Mouse (Mus musculus) spleen, embryonic (tissue): ENCODE measurements around the gene Mccc1.

Experiments used
- CTCF ChIA-PET: fragments of 350-600 bp; sonication (Branson Sonifier 250); formaldehyde crosslinking; loops from one replicate; lab custom pipeline; 2022; lab: Charles Lee

Gene Mccc1

GRCm38 (mm10) chr3:35966493-35966892 is 34.0 kb downstream of the Mccc1 start:
- CTCF ChIA-PET: no interaction called here

GRCm38 (mm10) chr3:35964928-35965327 is 35.5 kb downstream of the Mccc1 start:
- CTCF ChIA-PET: no interaction called here

- CTCF ChIA-PET: interaction anchor here (0.5 kb wide), 1 partner anchor 102 kb away, joined by 4 read pairs; the partner anchor contains the start of gene Acad9
Observed at GRCm38 (mm10) chr3:35963921-35964320, 36.6 kb downstream of the Mccc1 start.

- CTCF ChIA-PET: interaction anchor here (0.5 to 0.6 kb wide), 2 partner anchors 18 to 103 kb away, joined by 4 to 5 read pairs; partner anchors contain the start of gene Acad9
Observed at GRCm38 (mm10) chr3:35963401-35963800, 37.1 kb downstream of the Mccc1 start.

GRCm38 (mm10) chr3:35962967-35963366 is 37.5 kb downstream of the Mccc1 start:
- CTCF ChIA-PET: interaction anchor here (0.6 kb wide), 1 partner anchor 18 kb away, joined by 5 read pairs; no protein-coding TSS in a partner anchor

- CTCF ChIA-PET: no interaction called here
Observed at GRCm38 (mm10) chr3:35957230-35957629, 43.2 kb downstream of the Mccc1 start.

GRCm38 (mm10) chr3:35954901-35955575 is 45.4 kb downstream of the Mccc1 start:
- CTCF ChIA-PET: interaction anchor here (0.6 kb wide), 1 partner anchor 301 kb away, joined by 7 read pairs; no protein-coding TSS in a partner anchor

- CTCF ChIA-PET: no interaction called here
Observed at GRCm38 (mm10) chr3:35953816-35954215, 46.7 kb downstream of the Mccc1 start.

GRCm38 (mm10) chr3:35953184-35953583 is 47.3 kb downstream of the Mccc1 start:
- CTCF ChIA-PET: no interaction called here

GRCm38 (mm10) chr3:35948197-35948596 is 52.3 kb downstream of the Mccc1 start:
- CTCF ChIA-PET: no interaction called here

- CTCF ChIA-PET: no interaction called here
Observed at GRCm38 (mm10) chr3:35940520-35941135, 59.9 kb downstream of the Mccc1 start.

- CTCF ChIA-PET: no interaction called here
Observed at GRCm38 (mm10) chr3:35940047-35940446, 60.4 kb downstream of the Mccc1 start.

- CTCF ChIA-PET: no interaction called here
Observed at GRCm38 (mm10) chr3:35937345-35937744, 63.1 kb downstream of the Mccc1 start, which contains the start of gene Dcun1d1. TSS of gene Dcun1d1 (minus strand) at chr3:35937445.

- CTCF ChIA-PET: interaction anchor here (0.6 kb wide), 1 partner anchor 175 kb away, joined by 5 read pairs; no protein-coding TSS in a partner anchor
Observed at GRCm38 (mm10) chr3:35933405-35933777, 67.1 kb downstream of the Mccc1 start.

GRCm38 (mm10) chr3:35932735-35933404 is 67.6 kb downstream of the Mccc1 start:
- CTCF ChIA-PET: interaction anchor here (0.6 kb wide), 1 partner anchor 175 kb away, joined by 5 read pairs; no protein-coding TSS in a partner anchor

- CTCF ChIA-PET: no interaction called here
Observed at GRCm38 (mm10) chr3:35931896-35932727, 68.4 kb downstream of the Mccc1 start.

- CTCF ChIA-PET: no interaction called here
Observed at GRCm38 (mm10) chr3:35931359-35931758, 69.1 kb downstream of the Mccc1 start.

GRCm38 (mm10) chr3:35929831-35930230 is 70.6 kb downstream of the Mccc1 start:
- CTCF ChIA-PET: interaction anchor here (0.6 kb wide), 1 partner anchor 71 kb away, joined by 4 read pairs; no protein-coding TSS in a partner anchor

GRCm38 (mm10) chr3:35929406-35929805 is 71.1 kb downstream of the Mccc1 start:
- CTCF ChIA-PET: interaction anchor here (0.6 kb wide), 1 partner anchor 150 kb away, joined by 3 read pairs; no protein-coding TSS in a partner anchor

- CTCF ChIA-PET: no interaction called here
Observed at GRCm38 (mm10) chr3:35925852-35926251, 74.6 kb downstream of the Mccc1 start.

- CTCF ChIA-PET: no interaction called here
Observed at GRCm38 (mm10) chr3:35924007-35924406, 76.5 kb downstream of the Mccc1 start.
